Mouse (Mus musculus) brain, embryonic 18.5 days (tissue): ENCODE results near the gene Pde9a.
A peak's percentile ranks its signal among the peaks of the same experiment; 100 is the strongest.

Experiments
- DNase-seq: peaks from one replicate; pipeline ENCODE4 v3.0.0-alpha.2; 2012; ENCODE audit warnings: low read depth, low spot score

Pde9a gene

GRCm38 (mm10) chr17:31512593-31512992, 126.6 kb downstream of the Pde9a start:
- DNase-seq, result no peak

- no peak for DNase-seq
Measured at GRCm38 (mm10) chr17:31514696-31515095, 128.7 kb downstream of the Pde9a start.

DNA sequence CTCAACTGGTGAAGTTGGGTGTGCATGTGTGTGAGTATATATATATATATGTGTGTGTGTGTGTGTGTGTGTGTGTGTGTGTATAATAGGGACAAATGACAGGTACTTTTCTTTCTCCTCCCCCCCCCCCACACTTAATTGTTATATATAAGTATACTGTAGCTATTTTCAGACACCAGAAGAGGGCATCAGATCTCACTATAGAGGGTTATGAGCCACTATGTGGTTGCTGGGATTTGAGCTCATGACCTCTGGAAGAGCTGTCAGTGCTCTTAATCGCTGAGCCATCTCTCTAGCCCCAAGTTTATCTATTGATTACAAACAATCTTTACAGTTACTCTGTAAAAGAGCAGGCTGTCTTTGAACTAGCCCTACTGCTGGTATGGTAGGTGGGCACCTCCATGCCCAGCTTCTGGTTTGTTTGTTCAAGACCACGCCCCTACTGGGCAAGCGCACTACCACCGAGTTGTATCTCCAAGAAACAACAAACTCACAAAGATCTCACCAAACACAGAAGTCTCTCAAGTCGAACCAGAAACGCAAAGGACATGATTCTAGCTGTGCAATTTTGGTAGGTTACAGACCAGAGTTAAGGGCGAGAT, 133.4 kb downstream of the Pde9a start:
- no peak for DNase-seq

DNA sequence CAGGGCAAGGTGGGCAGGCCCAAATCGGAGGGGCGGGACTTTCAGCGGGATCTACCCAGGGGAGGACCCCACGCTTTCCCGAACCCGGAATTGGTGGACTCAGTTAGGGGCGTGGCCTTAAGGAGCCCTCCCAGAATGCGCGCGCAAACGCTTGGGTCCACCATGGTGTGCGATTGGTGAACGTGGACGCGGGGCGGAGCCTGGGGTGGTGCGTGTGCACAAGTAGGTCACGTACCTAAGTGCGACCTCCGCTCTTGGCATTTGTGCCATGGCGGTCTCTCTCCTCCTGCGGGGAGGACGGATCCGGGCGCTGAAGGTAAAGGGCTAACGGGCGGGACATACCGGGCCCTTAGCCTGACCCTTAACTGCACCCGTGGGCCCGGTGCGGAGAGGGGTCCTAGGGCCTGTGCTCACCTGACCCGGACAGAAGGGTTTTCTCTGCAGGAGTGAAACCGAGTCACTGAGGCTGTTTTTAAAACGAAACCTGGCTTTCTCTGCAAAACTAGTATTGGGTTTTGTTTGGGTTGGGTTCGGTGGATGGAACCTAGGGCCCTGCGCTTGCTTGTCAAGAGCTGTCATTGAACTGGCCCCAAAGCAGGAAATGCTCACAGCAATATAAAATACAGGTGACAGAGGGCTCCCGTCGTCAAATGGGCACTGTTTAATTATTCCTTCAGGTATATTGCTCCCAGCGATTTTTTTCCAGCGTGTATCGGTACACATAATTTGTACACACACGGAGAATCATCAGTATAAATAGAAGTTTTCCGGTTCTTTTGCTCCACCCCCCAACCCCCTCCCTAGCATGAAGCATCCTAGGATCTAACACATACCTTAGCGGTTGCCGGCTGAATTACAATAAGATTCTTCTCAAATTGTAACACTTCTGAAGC, 134.2 kb downstream of the Pde9a start, which contains the start of the genes Wdr4 and Ndufv3:
Gene Wdr4, minus strand, starts transcription at position 35 of the 893 bp plus-strand sequence.
Gene Ndufv3, plus strand, starts transcription at position 170 of the 893 bp plus-strand sequence.
- DNase-seq, result peak; percentile 96

- DNase-seq, result no peak
Measured at GRCm38 (mm10) chr17:31520895-31521294, 134.9 kb downstream of the Pde9a start.

GRCm38 (mm10) chr17:31521948-31522347, 135.9 kb downstream of the Pde9a start:
- no peak for DNase-seq

DNA sequence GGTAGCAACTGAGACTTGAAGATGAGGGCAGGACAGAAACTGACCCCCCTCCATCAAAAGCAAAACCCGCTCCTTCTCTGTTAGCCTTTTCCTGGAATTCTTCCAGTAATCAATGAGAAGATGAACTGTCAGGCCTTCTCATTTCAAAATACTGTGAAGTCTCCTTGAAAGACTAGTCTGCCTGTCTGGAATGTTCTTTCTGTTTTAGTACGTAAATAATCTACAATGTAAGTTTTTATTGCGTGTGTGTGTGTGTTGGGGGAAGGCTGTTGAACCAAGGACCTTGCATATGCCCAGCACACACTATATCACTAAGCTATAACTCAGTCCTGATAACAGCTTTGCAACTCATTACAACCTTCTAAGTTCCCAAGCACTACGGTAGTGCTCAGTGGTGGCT, 139.1 kb downstream of the Pde9a start:
- no peak for DNase-seq

- DNase-seq, result no peak
Measured at GRCm38 (mm10) chr17:31525816-31526215, 139.8 kb downstream of the Pde9a start.
